Mouse (Mus musculus) ES-CJ7 (cell line): ENCODE data around the gene Pth2.

ENCODE experiments used
- DNase-seq: peaks from one replicate; pipeline ENCODE4 v3.0.0; 2011; ENCODE audit warnings: low read depth, low spot score

The Pth2 gene

DNA sequence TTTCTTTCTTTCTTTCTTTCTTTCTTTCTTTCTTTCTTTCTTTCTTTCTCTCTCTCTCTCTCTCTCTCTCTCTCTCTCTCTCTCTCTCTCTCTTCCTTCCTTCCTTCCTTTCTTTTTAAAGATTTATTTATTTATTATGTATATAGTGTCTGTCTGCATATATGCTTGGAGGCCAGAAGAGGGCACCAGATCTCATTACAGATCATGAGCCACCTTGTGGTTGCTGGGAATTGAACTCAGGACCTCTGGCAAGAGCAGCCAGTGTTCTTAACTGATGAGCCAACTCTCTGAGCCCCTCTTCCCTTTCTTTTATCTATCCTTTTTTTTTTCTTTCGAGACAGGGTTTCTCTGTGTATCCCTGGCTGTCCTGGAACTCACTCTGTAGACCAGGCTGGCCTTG lies 7.0 kb upstream of the Pth2 start:
- peak; percentile 74 for DNase-seq

DNA sequence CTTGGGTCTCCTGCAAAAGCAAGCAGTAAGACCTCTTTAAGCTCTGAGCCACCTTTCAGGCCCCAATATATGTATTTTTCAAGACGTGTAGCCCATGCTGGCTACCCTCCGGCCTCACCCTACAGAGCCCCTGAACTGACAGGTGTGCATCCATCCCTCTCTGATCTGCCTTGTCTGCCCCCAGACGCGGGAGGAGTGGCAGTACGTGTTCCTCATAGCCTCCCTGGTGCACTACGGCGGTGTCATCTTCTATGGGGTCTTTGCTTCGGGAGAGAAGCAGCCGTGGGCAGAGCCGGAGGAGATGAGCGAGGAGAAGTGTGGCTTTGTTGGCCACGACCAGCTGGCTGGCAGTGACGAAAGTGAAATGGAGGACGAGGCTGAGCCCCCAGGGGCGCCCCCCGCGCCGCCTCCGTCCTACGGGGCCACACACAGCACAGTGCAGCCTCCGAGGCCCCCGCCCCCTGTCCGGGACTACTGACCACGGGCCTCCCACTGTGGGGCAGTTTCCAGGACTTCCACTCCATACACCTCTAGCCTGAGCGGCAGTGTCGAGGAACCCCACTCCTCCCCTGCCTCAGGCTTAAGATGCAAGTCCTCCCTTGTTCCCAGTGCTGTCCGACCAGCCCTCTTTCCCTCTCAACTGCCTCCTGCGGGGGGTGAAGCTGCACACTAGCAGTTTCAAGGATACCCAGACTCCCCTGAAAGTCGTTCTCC lies 6.1 kb upstream of the Pth2 start:
- peak; percentile 67 for DNase-seq

DNA sequence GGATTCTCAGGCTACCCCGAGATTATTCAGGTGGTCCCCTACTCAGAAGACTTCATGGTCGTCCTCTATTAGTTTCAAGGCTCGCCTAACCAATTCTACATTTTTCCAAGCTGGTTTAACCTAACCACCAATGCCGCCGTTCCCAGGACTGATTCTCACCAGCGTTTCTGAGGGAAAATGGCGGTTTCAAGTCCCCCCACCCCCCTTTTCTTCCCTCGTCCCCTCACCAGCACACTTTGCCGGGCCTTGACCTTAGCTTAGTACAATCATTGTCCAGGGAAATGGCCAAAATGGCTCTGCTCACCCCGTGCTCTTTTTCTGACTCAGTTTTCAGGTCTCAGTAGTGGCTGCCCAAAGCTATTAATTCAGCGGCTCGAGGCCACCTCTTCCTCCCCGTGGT lies 5.4 kb upstream of the Pth2 start:
- no peak for DNase-seq

DNA sequence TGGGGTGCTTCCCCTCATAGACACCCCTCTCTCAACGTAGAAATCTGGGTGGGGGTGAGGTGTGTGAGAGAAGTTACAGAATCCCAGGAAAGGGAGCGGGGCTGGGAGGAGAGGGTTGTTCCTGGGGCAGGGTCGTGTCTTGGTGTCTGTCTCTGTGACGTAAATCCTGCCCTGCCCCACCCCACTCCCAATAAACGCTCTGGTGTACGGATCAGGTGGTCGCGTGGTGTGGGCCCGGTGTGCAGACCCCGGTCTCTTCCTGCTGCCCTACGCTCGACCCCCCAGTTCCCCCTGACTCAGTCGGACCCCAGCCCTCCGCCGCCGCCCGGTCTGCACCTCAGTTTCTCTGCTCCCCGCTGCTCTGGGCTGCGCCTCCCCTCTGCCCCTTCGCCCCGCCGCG lies 4.9 kb upstream of the Pth2 start:
- no peak for DNase-seq

DNA sequence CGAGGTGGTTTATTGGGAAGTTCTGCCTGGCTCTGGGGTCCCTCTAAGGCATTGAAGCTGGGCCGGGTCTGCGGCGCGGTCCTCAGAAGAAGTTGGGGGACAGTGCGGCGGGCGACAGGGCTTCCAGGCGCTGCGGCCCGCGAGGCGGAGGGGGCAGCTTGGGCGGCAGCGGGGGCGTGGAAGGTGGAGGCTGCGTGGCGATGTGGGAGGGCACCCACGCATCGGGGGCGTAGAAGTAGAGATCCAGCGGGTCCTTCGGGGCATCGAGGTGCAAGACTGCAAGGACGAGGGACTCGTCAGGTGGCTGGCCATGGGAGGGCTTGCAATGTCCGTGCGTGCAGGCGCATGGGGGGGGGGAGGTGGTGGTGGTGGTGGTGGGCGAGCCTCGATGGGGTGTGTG lies 4.4 kb upstream of the Pth2 start:
- DNase-seq = no peak

DNA sequence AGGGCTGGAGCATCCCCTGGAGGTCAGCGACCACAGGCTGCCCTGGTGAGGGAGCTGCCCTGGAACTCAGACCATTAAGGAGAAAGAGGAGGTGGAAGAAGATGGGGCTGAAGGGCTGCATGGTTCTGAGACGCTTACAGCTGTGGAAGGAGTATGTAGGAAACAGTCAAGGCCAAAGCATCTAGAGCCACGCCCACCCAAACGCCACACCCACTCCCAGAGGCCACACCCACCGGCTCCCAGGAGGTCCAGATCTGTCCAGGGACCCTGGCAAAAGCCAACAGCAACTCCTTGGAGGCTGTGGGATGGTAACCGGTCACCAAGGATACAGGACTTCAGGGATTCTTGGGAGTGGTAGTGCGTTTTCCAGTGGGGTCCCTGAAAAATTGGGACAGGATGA lies 2.2 kb upstream of the Pth2 start:
- no peak for DNase-seq

DNA sequence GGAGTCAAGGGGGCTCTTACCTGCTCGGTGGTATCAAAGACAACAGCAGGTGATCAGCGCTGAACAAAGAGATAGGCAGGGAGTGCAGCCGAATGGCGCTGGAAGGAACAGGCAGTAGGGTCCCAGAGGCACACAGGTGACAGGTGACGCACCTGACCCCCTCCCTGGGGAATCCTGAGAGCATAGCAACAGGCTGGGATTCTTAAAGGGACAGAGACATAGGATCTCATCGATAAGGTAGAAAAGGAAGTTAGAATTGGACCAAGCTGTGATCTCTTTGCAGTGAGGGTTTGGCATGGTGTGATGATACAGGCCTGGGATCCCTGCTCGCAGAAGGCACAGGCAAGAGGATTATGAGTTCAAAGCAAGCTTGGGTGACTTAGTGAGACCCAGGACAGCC lies 1.3 kb upstream of the Pth2 start, which contains the start of gene Gfy:
Gene Gfy (minus strand): TSS at position 101 of the 400 bp plus-strand sequence.
- no peak for DNase-seq

DNA sequence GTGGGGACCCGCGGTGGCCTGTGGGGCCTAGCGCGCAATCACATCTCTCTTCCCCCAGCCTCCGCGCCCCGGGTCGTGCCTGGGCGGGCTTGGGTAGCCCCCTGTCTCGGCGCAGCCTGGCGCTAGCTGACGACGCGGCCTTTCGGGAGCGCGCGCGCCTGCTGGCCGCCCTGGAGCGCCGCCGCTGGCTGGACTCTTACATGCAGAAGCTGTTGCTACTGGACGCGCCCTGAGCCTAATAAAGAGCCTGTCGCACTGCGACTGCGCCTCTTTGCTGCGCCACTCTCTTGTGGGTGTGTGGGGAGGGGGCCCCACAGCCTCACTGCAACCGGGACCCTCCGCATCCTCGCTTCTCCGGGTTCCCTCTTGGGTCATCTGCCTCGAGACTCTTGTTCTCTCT lies 745 bp downstream of the Pth2 start:
- peak; percentile 64 for DNase-seq

DNA sequence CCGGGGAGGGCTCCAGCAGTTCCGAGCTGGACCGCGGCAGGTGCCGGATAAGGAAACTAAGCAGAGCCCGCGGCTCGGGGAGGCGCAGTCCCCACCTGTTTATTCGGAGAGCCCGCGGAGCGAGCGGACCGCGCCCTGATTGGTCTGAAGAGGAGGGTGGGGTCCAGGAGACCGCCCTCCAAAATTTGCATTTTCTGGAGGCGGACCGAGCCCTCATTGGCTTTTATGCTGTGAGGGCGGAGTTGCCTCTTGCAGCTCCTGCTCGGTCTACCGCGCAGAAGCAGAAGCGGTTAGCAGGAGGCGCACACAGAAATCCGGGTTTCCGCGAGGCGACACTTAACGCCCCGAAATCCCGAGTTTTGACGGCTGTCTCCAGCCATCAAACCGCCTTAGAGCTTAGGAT lies 1.4 kb downstream of the Pth2 start:
- DNase-seq = peak; percentile 95

DNA sequence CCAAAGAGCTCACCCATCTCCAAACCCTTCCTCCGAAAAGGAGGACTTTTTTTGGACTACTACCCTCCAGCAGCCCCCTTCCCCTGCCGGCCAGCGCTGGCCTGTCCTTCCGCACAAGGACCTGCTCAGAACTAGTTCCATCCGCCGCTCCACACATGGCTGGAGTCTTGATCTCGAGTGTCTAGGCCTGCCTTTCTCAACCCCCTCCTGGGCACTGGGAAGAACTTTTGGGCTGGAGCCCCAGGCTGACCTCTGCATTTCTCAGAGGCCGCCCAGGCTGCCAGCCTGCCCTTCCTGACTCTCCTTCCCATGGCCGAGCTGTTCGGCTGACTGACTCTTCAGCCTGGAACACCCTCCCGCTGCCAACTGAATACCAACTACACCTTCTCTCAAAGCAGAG lies 1.8 kb downstream of the Pth2 start:
- no peak for DNase-seq

DNA sequence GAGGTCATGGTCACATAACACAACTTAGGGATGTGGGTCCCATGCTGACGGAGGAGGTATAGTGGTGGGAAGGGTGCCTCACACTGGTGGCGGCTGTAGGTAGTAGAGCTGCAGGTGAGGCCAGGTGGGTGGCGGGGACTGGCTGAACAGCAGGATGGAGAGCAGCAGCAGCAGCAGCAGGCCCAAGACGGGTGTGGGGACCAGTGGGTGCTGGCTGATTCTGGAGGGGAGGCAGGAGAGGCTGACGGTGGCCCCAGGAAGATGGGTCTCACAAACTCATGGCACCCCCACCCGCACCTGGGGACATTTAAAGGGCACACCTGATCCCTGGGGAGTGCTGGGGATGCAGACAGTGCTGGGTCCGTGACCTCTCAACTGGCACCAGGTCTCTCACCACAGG lies 2.9 kb downstream of the Pth2 start:
- DNase-seq = no peak

DNA sequence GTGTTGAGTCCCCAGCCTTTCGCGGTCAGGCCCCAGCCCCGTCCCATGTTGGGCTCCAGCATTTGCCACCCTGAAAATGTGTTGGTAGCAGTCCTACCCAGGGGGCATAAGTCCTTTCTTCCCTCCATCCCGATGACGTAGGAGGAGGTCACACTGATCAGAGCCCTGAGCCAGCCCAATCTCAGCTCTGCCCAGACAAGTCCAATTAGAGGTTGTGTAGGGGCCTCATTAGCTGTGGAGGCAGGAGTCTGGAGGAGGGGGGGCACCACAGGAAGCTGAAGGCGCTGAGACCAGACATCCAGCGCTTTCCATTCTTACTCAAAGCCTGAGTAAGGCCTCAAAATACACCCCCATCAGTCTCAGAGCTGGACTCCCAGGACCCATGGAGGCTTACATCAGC lies 5.1 kb downstream of the Pth2 start:
- no peak for DNase-seq

DNA sequence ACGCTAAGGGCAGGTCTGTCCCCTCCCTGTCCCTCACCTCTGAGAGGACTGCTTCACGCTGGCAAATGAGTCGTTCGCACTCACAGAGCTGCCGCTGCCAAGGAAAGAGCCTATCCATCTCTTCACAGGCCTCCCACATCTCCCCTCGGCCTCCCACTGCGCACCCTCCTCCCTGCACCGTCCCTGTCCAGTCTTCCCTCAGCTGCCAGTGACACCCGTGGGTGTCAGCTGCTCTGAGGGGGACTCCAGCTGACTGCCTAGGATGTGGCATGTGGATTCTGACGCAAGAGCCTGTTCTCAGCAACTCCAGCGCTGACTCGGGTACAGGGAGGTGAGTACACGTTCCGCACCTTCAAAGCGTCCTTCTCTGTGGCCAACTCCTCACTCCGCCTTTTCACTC lies 8.8 kb downstream of the Pth2 start:
- no peak for DNase-seq

DNA sequence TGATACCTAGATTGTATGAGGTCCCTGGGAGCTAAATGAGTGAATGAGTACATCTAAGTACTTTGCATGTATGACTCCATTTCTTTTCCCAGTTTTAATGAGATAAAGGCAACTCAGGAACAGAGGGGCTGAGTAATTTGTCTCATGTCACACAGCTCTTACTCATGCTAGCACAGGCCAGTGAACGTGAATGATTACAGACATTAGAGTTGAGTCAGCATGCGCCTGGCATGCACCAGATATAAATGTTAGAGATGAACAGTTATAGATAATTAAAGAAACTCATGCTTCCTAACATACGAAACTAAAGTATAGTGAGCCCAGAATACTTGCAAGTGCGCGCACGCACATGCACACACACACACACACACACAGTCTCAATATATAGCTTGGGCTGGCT lies 9.4 kb downstream of the Pth2 start:
- no peak for DNase-seq

DNA sequence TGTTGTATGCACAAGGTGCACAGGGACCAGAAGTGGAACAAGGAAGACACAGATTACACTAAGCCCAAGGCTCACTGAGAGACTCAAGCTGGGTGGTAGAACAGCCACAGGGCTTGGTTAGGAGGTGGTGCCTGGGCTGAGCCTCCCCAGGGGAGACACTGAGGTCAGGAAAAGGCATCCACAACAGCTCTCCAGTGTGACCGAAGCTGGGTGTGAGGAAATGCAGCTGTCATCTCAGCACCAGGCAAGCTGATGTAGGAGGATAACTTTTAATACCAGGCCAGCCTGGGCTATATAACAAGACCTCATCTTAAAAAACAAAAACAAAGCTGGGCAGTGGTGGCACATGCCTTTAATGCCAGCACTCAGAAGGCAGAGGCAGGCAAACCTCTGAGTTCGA lies 10.4 kb downstream of the Pth2 start:
- DNase-seq = no peak

DNA sequence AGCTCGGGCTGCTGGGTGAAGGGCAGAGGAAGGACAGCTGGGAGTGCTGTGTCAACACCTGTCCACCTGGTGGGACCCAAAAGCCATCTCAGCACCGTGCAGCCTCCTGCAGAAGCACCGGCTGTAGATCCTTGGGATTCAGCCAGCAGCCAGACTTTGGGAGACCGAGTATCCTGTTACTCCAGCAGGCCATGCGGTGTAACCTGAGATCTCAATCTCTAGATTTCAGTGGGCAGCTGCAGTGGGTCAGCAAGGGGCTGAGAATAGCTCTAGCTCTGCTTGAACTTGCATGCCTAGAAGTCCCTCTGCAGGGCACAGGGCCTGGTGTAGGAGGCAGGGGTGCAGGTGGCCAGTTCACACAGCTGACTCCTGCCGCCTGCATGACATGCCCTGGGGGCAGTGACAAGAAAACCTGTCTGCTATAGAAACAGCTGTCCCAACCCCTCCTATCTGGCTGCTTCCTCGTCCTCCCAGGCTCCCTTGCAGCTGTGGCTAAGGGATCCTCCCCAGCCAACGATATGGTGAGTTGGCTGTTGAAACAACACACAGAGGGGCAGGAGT lies 11.1 kb downstream of the Pth2 start:
- DNase-seq = no peak

DNA sequence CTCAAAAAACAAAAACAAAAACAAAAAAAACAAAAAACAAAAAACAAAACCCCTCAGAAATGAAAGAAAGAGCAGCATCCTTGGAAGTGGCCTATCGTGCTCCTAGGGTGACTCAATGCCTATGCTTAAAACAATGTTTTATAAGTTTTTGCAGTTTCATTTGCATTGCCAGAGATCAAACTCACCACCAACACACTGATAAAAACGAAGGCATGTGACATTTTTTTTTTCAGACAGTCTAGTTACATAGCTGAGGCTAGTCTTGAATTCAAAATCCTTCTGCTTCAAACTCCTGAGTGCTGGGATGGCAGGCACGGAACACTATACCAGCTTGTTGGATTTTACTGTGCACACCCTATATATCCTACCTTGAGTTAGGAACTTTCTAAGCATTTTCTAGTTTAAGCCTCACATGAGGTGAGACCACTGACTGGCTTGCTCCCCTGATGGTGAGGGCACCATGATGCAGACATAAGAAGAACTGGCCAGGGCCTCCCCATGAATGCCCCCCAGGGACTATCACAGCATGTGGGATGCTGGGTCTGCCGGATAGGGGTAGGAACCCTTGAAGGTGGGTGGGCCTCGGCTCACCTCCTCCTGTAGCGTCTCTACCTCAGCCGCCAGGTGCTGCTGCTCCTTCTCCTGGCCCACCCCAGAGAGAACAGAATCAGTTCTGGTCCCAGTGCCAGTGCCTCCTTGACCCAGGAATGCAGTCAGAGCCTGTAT lies 12.0 kb downstream of the Pth2 start:
- no peak for DNase-seq

DNA sequence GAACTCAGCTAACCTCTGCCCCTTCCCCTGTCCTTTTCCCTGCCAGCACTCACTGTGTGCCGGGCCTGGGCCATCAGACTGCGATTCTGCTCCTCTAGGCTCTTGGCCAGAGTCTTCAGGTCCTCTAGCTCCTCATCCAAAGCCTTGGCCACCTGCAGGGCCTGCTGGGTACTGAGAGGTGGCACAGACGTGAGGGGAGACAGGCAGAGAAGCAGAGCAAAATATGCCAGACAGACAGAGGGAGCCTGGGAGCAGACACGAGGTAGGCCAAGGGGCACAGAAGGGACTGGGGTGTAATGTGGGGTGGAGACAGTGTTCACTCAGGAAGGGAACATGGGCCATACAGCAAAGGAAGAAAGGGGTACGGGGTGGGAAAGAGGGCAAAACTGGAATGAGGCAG lies 12.6 kb downstream of the Pth2 start:
- DNase-seq = no peak

DNA sequence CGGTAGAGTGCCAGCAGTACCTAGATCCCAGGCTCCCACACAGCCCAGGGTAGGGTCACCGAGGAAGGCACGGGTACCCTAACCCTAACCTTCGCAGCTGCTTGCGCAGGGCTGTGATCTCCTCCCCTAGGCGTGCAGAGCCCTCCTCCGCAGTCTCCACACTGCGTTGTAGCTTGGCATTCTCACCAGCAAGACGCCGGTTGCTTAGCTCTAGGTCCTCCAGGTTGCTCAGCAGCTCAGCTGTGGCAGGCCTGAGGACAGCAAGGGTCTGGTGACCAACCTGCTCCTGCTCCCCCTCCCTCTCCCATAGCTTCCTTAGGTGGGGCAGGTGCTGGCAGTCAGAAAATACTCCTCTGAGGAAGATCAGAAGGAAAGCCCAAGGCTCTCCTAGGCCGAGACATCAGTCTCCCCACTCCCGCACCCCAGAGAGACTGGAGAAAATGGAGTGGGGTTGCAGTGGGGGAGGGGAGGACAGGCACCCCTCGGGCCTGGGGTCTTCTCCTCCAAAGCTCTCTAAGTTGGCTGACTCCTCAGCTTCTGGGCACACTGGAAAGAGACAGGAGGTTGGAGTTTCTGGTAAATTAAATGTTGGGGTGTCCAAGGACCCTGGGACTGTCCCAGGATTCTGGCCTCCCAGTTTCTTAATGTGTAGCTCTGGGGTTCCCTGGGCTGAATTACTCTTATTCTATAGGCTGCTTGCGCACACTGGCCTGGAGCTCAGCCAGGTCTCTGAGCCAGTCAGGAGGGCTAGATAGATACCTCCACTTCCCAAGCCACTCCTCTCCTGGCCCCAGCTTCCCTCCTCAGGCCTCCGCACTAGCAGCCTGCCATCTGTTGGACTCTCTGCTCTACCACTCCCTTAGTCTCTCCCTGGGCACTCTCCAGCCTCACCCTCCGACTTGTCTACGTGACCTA lies 13.3 kb downstream of the Pth2 start:
- no peak for DNase-seq

DNA sequence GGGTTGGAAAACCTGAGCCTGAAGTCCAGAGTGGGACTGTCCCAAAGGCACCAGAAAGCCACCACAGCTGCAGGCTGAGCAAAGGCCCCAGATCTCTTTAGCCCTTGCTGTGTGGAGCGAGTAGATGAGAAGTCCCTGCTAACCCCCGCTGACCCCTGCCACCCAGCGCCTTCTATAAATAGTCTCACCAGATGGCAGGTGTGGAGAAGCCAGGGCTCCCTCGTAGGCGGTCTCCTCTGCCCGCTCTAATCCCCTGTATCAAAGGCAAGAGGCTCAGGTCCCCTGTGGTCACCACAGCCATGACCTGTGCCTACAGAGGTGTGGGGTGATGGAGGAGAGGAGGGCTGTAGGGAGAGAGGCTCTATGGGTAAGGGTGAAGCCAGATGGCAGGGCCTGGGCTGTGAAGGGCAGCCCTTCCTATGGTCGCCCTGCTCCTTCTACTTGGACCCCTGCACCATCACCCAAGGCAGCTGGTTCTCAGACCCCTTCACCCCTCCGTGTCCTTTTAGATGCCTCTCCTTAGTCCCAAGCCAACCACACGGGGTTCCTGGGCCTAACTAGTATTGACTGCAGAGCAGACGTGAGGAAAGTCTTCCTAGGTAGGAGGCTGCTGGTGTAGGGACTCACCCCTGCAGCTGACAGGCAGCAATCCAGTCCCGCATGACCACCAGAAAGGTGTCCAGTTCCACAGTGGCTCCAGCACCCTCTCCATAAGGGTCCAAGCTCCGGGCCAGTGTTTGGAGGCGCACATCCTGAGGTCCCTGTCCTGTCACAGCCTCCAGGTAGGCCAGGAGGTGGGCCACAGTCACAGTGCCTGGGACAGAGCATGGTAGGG lies 14.8 kb downstream of the Pth2 start:
- no peak for DNase-seq

DNA sequence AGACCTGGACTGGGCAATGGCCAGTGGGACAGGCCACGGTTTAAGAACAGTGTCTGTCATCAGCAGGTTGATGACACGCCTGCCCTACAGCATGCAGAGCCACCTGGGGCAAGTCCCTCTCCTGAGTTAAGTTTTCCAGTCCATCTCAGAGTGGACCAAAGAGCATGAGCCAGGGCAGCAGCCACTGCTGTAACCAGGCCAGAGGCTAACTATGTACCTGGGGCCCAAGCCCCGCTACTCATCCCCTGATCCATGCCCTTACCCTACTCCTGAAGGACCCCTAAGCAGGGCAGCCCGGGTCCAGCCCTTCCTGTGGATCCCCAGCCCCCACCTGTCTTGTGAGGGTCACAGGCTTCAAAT lies 15.4 kb downstream of the Pth2 start:
- DNase-seq = no peak
